Mouse (Mus musculus) large intestine, adult 2 months (tissue): ENCODE measurements around the gene Gprc5b. TPM values are rescaled to one million over a fixed set of nuclear protein-coding genes. Genes with fewer than 3 reads are reported as not detected.

Source experiments
- DNase-seq: peaks from one replicate; pipeline ENCODE4 v3.0.0-alpha.2; 2012; ENCODE audit warnings: low read depth, low spot score
- WGBS: fragments of 180-500 bp; shearing (Covaris S2); methylation state at CpG from one replicate; pipeline ENCODE4 v1.1.7; 2018; 5-methylcytosine and 5-hydroxymethylcytosine counted together
- polyA plus RNA-seq: library from polyadenylated mRNA; depleted of rRNA; stranded (reverse); fragments of >200 nt; gene quantifications from 2 replicates; pipeline ENCODE4 v1.2.3, GENCODE M21; 2012

Gprc5b gene
- polyA plus RNA-seq, 1 experiment: 3.4 TPM

DNA sequence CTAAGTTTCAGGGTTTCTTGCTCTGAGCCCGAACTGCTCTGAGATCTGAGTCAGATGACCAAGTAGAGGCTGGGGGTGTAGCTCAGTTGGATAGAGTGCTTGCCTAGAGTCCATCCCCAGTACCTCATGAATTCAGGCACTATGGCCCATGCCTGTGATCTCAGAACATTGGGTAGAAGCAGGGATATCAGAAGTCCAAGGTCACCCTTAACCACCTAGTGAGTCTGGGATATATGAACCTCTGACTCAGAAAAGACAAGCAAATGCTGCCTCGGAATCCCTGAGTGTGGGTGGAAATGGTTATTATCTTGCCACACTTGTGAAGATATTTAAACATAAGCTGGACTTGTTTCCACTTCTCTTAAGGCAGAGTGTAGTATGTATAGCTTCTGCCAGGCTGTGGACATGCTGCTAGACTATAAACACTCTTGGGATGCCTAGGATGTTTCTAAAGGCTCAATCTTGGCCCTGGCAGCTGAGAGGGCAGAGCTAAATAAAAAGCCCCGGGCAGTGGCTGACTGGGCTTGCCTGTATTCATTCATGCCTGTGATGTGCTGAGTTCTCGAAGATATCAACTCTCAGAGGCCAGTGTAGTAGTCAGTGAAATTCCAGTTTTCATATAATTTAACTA, 38.3 kb downstream of the Gprc5b start:
- DNase-seq: no peak
- 74% methylated on average over 4 of the region's 4 CpGs for WGBS

GRCm38 (mm10) chr7:118954968-118955367, 40.0 kb downstream of the Gprc5b start:
- 100% methylated on average over 1 of the region's 1 CpGs for WGBS
- no peak for DNase-seq

DNA sequence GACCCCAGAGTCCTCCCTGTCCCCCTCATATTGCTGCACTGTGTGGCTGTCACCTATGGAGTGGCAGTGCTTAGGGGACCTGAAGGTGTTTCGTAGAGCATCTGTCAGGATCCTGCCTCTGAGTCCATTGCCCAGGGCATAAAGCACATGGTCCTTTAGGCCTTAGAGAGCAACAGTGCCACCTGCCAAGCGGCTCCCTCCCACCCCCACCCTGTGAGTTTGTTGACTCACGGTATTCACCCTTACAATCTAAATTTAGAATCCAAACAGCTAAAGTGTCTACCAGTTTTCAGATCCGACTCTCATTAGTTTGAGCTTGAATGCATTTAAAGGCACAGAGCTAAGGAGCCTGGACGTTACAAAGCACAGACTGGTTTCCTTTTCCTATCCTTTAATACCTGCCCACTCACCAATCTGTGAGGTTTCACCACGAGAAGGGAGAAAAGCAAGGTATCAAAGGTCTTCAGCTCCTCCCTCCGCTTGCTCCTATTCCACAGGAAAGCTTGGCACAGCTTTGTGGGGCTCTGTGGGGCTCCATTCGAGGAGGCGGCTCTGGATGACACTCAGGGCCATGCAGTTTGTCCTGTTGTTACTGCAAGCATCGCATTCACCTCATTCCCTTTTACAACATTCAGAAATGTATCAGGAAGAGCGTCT, 41.3 kb downstream of the Gprc5b start:
- 29% methylated on average over 11 of the region's 11 CpGs for WGBS
- no peak for DNase-seq

GRCm38 (mm10) chr7:118949749-118950148, 45.3 kb downstream of the Gprc5b start:
- WGBS: 72% methylated on average over 7 of the region's 7 CpGs
- DNase-seq: no peak

DNA sequence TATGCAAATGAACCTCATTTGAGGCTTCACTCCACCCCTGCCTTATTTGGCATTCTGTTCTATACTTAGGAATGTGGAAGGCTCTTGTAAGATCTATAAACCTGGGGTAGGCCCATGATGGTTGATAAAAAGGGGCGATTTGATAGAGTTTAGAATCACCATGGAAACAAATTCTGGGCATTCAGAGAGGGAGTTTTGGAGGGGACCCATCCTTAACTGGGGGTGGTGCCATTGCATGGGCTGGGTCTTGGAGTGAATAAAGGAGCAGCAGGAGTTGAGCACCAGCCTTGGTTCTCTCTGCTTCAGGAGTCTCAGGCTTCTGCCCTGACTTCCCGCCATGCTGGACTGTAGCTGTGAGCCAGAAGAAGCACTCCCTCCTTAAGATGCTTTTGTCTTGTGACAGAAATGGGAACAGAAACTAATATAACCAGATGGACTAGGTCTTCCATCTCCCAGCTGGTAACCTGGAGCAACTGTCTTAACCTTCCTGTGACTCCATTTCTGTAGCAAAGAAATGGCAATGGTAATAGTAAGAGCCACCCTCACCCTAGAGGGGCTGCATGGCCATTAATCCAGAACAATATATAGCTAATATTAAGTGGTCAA, 46.2 kb downstream of the Gprc5b start:
- WGBS: 73% methylated on average over 2 of the region's 2 CpGs

DNA sequence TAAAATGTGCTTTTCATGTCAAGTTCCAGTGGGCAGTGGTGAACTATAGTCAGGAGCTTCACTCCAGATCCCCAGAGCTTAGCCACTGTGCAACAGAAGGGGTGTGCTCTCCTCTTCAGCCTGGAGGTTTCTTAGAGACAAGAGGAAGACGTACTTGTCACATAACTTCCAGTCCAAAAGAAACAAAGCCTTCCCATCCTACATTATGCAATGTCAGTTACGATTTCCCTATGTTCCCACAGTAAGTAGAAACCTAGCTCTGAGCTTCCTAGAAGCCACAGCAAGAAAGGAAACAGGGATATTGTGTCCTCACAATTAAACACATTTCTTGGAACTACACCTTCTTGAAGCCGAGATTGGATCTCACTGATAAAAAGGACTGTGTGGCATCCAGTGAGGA, 47.8 kb downstream of the Gprc5b start:
- DNase-seq: no peak
- WGBS: 80% methylated on average over 3 of the region's 3 CpGs

More for the DNA sequence above, 46.2 kb downstream of the Gprc5b start:
- no peak for DNase-seq

DNA sequence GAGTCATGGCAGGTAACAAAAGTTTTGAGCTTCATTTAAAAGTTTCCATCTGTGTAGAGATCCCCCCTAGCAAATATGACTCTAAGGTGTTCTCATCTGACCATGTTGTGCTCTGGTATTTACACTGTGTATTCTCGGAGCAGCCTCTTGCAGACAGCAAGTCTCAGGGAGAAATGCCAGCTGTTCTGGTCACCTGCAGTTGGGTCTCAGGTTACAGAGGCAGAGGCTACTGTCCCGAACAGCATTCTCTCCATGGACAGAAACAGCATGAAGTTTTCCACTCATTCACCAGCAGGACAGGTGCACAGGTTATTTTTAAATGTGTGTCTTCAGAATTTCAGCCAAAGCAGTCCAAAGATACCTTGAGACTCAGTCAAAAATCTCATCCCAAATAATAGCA, 50.1 kb downstream of the Gprc5b start:
- no peak for DNase-seq
- WGBS: 69% methylated on average over 2 of the region's 2 CpGs

DNA sequence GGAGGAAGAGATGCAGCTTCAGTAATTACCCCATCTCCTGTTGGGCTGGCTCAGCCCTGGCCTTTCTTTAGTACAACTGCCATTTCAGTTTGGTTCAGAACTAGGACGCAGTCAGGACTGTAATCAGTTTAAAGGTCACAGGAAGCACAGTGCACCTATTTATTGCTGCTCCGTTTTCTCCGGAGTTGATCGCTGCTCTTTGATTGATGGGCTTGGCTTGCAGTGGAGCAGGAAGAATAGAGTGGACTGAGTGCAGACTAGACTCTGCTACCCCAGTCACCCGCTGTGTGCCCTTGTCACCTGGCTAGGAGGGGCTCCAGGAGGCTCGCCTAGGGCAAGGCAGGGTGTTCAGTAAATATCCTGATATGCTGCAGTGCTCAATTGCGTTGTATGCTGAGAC, 51.8 kb downstream of the Gprc5b start:
- no peak for DNase-seq
- 16% methylated on average over 7 of the region's 7 CpGs for WGBS

- 77% methylated on average over 3 of the region's 3 CpGs for WGBS
- no peak for DNase-seq
Measured at GRCm38 (mm10) chr7:118942297-118942696, 52.7 kb downstream of the Gprc5b start.

DNA sequence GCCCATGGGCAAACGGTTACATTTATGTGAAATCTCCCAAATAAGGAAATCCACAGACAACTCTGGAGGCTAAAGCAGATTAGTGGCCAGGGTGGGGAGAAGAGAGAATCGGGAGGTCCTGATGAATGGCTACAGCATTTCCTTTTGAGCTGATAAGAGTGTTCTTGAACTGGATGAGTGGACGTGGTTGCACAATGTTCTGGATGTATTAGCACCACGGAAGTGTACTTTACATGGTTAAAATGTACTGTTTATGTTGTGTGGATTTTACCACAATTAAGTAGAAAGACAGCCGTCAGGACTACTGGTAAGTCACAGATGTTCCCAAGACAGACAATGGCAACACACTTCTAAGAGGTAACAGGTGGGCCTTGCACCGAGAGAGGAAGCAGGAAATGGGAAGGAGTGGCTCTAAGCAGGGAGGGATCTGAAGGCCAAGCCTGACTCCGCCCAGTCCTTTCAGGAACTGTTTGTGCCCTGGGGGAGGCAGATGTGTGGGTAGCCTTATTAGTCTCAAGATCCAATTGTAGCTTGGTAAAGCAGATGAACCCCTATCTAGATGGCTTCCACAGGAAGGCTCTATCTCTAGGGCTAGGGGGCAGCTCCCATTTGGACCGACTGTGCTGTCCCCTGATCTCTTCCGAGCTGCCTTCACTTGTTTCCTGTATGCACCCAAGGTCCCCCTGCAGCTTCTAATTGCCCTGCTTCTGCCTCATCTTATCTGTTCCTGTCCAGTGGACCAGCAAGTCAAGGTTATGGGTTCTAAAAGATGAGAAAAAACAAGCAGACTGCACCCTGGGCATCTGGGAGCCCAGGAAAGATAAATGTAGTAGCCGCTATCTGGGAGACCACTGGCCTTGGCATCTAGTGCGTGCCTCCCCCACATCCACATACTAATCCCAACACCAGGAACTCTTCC, 57.3 kb downstream of the Gprc5b start:
- 52% methylated on average over 11 of the region's 11 CpGs for WGBS
- DNase-seq: no peak

DNA sequence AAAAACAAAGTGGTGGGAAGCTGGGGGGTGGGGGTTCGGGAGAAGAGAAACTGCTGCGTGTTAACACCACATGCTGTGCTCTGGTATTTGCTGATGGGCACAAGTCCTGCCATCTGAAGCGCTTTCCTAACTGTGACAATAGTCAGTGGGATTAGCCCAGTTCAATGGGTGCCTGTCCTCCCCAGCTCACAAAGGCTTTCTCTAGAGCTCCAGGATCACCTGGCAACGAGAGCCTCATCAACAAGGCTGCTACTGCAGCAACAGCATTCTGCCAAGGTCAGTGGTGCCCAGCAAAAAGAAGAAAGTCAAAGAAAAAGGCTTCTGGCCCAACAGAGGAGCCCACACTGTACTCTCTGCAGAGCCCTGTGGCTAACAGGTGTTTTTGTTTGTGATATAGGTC, 58.2 kb downstream of the Gprc5b start:
- no peak for DNase-seq
- WGBS: 82% methylated on average over 4 of the region's 4 CpGs

- DNase-seq: no peak
- 9% methylated on average over 2 of the region's 2 CpGs for WGBS
Measured at GRCm38 (mm10) chr7:118935306-118935705, 59.7 kb downstream of the Gprc5b start.

- 84% methylated on average over 17 of the region's 17 CpGs for WGBS
- DNase-seq: no peak
Measured at GRCm38 (mm10) chr7:118931502-118932395, 63.3 kb downstream of the Gprc5b start.

- WGBS: 9% methylated on average over 16 of the region's 16 CpGs
- DNase-seq: no peak
Measured at GRCm38 (mm10) chr7:118929601-118930311, 65.3 kb downstream of the Gprc5b start.

DNA sequence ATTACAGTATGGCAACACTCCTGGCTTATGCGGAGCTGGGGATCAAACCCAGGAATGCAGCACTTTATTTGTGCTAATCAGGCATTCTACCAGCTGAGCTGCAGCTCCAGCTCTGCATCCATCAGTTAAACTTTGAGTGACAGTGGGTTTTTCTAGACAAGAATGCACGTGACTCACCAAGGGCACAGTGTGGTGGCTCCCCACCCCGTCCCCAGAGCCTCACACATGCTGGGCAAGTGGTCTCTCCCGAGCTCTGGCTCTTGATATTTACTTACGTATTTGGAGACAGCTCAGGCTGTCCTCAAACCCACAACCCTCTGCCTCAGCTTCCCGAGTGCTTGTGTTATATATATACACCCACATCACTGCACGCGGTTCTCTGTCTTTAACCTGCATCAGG, 66.1 kb downstream of the Gprc5b start:
- 84% methylated on average over 8 of the region's 8 CpGs for WGBS
- no peak for DNase-seq

DNA sequence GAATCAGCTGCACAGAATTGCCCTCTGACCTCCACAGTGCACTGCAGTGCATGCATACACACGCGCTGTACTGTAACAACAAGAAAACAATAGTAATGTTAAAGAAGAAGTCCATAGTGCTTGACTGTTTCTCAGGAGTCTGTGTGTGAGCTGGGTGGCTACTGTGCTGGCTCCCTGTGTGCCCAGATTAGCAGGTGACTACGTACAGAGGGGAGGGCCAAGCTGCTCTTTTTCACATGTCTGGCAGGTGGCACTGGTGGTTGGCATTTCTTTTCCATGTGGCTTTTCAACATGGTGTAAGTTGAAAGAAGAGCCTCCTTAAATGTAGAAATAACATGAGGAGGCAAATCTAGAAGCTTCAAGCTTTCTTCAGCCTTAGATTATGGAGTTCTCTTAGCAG, 66.7 kb downstream of the Gprc5b start:
- 97% methylated on average over 3 of the region's 3 CpGs for WGBS
- no peak for DNase-seq

GRCm38 (mm10) chr7:118927279-118927678, 67.7 kb downstream of the Gprc5b start:
- no peak for DNase-seq
- WGBS: 94% methylated on average over 2 of the region's 2 CpGs

GRCm38 (mm10) chr7:118926516-118927260, 68.3 kb downstream of the Gprc5b start:
- 91% methylated on average over 6 of the region's 6 CpGs for WGBS
- no peak for DNase-seq
